Mouse (Mus musculus) bone marrow, adult 2 months (tissue): ENCODE results near the gene Naif1. TPM values are rescaled to one million over a fixed set of nuclear protein-coding genes. Genes with fewer than 3 reads are reported as not detected.

Source experiments
- H3K27ac ChIP-seq: fragments of 200-500 bp; 2 replicates; pipeline ENCODE4 v1.5.1; 2012; ENCODE audit warnings: low read depth, mild to moderate bottlenecking, control low read depth, inconsistent platforms, low read length; ENCODE audit not compliant: control insufficient read depth, poor library complexity, insufficient read depth
- H3K4me1 ChIP-seq: fragments of 200-500 bp; 2 replicates; pipeline ENCODE4 v1.6.1; 2011; ENCODE audit warnings: low read length; ENCODE audit not compliant: control insufficient read depth, insufficient read depth
- H3K4me3 ChIP-seq: fragments of 200-500 bp; replicated peaks from 2 replicates; pipeline ENCODE3; 2011; ENCODE audit warnings: mild to moderate bottlenecking, low read depth, low read length, control low read depth; ENCODE audit not compliant: control insufficient read depth
- CTCF ChIP-seq: fragments of 200-500 bp; IDR thresholded peaks from 2 replicates; pipeline ENCODE4 v1.5.1; 2011; ENCODE audit warnings: low read length, control low read depth; ENCODE audit not compliant: control insufficient read depth, insufficient read depth
- POLR2A ChIP-seq: fragments of 200-500 bp; IDR thresholded peaks from 2 replicates; pipeline ENCODE4 v1.6.1; 2011; ENCODE audit warnings: low read depth, mild to moderate bottlenecking, control low read depth, low read length, borderline replicate concordance; ENCODE audit not compliant: control insufficient read depth
- WGBS: fragments of 180-500 bp; shearing (Covaris S2); methylation state at CpG from one replicate; pipeline ENCODE4 v1.1.7; 2018; 5-methylcytosine and 5-hydroxymethylcytosine counted together
- polyA plus RNA-seq: library from polyadenylated mRNA; stranded (reverse); fragments of >200 nt; gene quantifications from 2 replicates; pipeline ENCODE4 v1.2.4, GENCODE M21; 2011; ENCODE audit warnings: low replicate concordance; ENCODE audit not compliant: missing spikeins, insufficient read depth, insufficient read length

Naif1 gene
- polyA plus RNA-seq, 1 experiment, result 2.6 TPM

DNA sequence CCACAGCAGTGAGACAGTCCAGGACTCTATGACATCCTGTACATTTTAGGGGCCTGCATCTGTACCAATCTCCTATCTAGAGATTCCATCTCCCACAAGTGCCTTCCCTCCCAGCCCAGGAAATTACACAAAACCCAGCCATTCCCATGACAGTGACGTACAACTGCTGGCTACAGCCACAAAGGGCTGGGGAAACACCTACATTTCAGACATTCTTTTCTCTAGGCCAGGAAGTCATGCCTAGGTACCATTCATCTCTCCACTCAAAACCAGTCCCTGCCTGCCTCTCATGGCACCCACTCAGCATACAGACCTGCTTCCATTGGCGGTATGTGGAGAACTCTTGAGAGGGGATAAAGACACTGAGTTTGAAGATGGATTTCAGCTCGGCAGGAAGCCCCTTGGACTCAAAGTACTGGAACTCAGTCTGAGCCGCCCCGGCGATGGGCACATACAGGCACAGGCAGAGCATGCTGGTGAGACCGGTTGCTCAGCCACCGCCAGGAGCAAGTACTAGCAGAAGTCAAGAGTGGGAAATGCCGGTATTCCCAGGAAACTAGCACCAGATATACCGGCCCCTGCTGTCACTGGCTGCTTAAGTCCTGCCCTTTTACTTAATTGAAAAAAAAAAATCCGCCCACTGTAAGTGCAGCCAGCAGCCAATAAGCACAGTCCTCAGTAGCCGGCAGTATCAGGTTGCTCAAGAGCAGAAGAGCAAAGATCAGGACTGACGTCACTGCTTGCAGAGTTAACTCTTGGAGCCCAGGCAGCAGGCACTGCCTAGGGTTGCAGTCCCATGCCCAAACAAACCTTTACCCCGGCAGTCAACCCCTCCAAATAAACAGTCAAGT is 26.6 kb upstream of the Naif1 start:
- Histone ChIP-seq H3K27ac (no peak overlapping the region), H3K4me3 (no peak overlapping the region), H3K4me1 (no peaks in the 10 kb centered on the region; the same call in 1 of the 2 replicates)
- TF ChIP-seq POLR2A, result no peak
- no peak for TF ChIP-seq CTCF
- WGBS, result 12% methylated on average over 14 of the region's 14 CpGs

DNA sequence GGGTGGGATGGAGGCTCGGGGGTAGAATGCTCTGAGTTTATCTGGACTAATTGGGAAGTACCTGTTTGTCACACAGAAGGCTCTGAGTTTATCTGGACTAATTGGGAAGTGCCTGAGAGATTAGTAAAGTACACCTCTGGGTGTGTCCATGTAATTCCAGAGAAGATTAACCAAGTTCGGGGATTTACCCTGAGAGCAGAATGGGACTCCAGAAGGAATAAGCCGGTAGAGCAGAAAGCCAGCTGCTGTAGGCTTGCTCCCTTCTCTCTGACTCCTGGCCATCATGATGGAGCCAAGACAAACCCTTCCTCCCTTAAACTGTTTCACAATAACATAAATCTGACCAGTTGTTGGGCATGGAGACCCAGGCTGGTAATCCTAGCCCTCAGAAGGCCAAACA is 25.5 kb upstream of the Naif1 start:
- Histone ChIP-seq H3K27ac (no peak overlapping the region), H3K4me3 (no peak overlapping the region), H3K4me1 (peaks cover 4% of the 10 kb centered on the region; the same call in 1 of the 2 replicates)
- TF ChIP-seq CTCF, result no peak
- no peak for TF ChIP-seq POLR2A
- 74% methylated on average over 3 of the region's 3 CpGs for WGBS

DNA sequence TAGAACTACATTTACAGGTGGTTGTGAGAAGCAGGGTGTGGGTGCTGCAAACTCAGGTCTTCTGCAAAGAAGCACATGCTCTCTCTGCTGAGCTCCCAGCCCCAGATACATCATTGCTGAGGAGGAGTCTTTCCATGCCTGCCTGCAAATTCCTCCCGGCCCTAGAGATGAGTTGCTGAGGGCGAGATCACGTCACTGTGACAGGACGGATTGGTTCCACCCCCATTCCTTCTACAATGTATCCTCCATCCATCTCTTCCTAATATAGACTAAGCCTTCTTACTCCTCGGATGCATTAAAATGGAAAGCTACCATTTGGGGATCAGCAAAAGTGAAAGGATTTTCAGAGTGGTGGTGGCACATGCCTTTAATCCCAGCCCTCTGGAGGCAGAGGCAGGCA is 24.7 kb upstream of the Naif1 start:
- 88% methylated on average over 5 of the region's 5 CpGs for WGBS
- Histone ChIP-seq H3K4me1 (peaks cover 5% of the 10 kb centered on the region; the same call in 1 of the 2 replicates), H3K27ac (no peak overlapping the region), H3K4me3 (no peak overlapping the region)
- TF ChIP-seq CTCF (no peak), POLR2A (no peak)

DNA sequence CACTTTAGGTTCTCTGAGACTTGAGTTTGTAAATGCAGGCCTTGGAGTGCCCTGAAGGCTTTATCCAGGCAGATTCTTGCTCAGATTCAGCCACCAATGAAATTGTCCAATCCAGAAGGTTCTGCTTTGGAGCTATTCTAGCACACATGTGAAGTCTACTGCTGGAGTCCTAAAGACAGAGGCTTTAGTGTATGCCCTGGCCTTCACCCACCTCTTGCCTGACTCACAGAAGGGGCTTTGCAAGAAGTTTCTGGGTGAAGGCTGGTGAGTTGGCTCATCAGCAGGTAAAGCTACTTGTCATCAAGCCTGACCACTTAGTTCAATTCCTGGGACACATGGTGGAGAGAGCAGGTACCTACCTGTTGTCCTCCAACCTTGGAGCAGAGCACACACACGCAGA is 24.1 kb upstream of the Naif1 start:
- 84% methylated on average over 1 of the region's 1 CpGs for WGBS
- Histone ChIP-seq H3K27ac (no peak overlapping the region), H3K4me1 (peaks cover 5% of the 10 kb centered on the region; the same call in 1 of the 2 replicates), H3K4me3 (no peak overlapping the region)
- no peak for TF ChIP-seq POLR2A
- no peak for TF ChIP-seq CTCF

DNA sequence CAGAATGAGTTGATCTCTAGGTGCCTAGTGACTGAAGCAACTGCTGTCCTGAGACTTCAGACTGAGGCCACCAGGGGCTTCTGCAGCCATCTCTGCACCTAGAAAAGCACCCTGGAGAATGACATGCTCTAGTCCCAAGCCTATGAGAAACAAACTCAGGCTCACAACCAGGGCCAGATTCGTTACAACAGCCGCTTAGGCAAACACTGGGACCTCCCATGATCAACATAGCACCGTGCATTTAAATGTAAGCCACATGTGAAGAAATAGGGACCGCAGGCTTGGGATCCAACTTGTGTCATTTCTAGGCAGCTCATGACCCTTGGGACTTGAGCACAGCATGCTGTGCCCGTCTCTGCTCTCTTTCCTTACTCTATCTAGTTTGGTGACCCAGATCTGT is 22.5 kb upstream of the Naif1 start:
- Histone ChIP-seq H3K4me1 (peaks cover 5% of the 10 kb centered on the region; the same call in 1 of the 2 replicates), H3K27ac (no peak overlapping the region), H3K4me3 (no peak overlapping the region)
- TF ChIP-seq CTCF (no peak), POLR2A (no peak)
- WGBS, result 73% methylated on average over 5 of the region's 5 CpGs

DNA sequence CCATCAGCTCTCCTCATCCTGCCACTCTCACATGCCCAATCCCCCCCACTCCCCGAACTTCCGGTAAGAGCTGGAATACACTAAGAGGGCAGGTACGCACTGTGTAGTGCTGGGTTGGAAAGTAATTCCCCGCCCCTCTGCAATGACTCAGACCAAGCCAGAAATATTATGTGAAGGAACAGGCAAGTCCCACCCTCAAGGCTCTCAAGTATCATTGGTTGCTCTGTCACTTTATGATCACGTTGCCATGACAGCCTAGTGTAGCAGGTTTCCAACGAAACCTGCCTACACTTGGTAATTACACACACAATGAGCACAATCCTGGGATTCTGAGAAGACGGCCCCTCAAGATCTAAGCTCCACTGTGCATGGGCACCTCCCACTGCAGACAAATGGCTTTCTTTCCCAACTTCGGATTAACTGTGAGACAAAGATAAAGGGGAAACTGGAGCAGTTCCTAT is 22.0 kb upstream of the Naif1 start:
- no peak overlapping the region for H3K27ac ChIP-seq

DNA sequence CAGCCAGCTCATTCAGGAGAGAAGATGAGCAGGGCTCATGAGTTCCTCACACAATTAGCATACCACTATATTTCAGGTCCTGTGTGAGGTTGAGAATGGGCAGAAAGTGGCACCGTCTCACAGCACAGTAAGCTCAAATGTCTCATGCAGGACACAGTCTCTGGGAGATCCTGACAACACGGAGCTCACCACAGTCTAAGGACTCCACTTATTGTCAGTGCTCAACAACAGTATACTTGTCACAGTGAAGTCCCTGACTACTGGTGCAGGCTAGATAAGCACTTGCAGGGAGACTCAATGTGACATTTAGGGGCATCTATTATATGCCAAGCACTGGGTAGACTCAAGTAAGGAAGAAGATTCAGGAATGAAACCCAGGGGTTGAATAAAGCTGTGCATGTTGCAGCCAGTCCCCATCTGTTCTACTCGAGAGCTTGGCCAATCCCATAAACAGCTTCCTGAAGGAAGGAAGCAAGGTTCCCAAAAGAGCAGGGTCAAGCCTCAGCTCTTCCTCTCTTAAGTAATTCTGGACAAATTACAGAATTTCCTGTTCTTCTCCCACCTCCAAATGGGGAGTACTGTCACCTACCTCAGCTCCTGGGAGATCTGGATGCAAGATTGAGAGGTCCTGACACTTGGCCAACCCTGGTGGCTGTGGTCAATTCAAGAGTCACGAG is 20.9 kb upstream of the Naif1 start:
- H3K4me1 ChIP-seq, result peaks cover 5% of the 10 kb centered on the region; the same call in 1 of the 2 replicates
- H3K4me3 ChIP-seq, result no peak overlapping the region
- no peak for TF ChIP-seq POLR2A
- no peak for TF ChIP-seq CTCF
- 51% methylated on average over 4 of the region's 4 CpGs for WGBS
- no peak overlapping the region for H3K27ac ChIP-seq

More for the DNA sequence above, 22.0 kb upstream of the Naif1 start:
- TF ChIP-seq CTCF (no peak), POLR2A (no peak)
- Histone ChIP-seq H3K4me3 (no peak overlapping the region), H3K4me1 (peaks cover 5% of the 10 kb centered on the region; the same call in 1 of the 2 replicates)
- WGBS, result 19% methylated on average over 8 of the region's 8 CpGs
